Mouse (Mus musculus): ENCODE results near the gene Cdc14a. TPM values are rescaled to one million over a fixed set of nuclear protein-coding genes. Genes with fewer than 3 reads are reported as not detected.
"Not testable (repeated sequence)": the region's sequence is repeated elsewhere in the genome, so short reads cannot be mapped to it uniquely, and the experiment has no call there.

The Cdc14a gene
- polyA plus RNA-seq, 1 experiment from 2014 or later, result 8.3 TPM

- H3K9ac ChIP-seq, result no peak overlapping the region
- 56% methylated on average over 4 of the region's 4 CpGs for WGBS
- H3K4me1 ChIP-seq, result no peaks in the 10 kb centered on the region
- H3K4me2 ChIP-seq, result no peak overlapping the region
- no peak overlapping the region for H3K4me3 ChIP-seq
- H3K27me3 ChIP-seq, result no peaks in the 10 kb centered on the region
- no peaks in the 10 kb centered on the region for H3K36me3 ChIP-seq
- ATAC-seq (ENCODE audit: borderline replicate concordance, extremely low read depth, low FRiP score, low TSS enrichment), result no peak
- H3K9me3 ChIP-seq, result no peaks in the 10 kb centered on the region
- no peak overlapping the region for H3K27ac ChIP-seq
Measured at GRCm38 (mm10) chr3:116357180-116357579, 66.7 kb downstream of the Cdc14a start.

GRCm38 (mm10) chr3:116355026-116355788, 68.6 kb downstream of the Cdc14a start:
- no peak overlapping the region for H3K4me3 ChIP-seq
- 87% methylated on average over 15 of the region's 15 CpGs for WGBS
- no peak overlapping the region for H3K4me2 ChIP-seq
- no peaks in the 10 kb centered on the region for H3K4me1 ChIP-seq
- no peaks in the 10 kb centered on the region for H3K9me3 ChIP-seq
- no peak overlapping the region for H3K27ac ChIP-seq
- no peaks in the 10 kb centered on the region for H3K27me3 ChIP-seq
- H3K9ac ChIP-seq, result no peak overlapping the region
- no peaks in the 10 kb centered on the region for H3K36me3 ChIP-seq
- ATAC-seq (ENCODE audit: borderline replicate concordance, extremely low read depth, low FRiP score, low TSS enrichment), result no peak

- H3K4me2 ChIP-seq, result no peak overlapping the region
- no peak overlapping the region for H3K4me3 ChIP-seq
- no peaks in the 10 kb centered on the region for H3K27me3 ChIP-seq
- 61% methylated on average over 6 of the region's 6 CpGs for WGBS
- no peaks in the 10 kb centered on the region for H3K4me1 ChIP-seq
- no peak overlapping the region for H3K27ac ChIP-seq
- no peaks in the 10 kb centered on the region for H3K36me3 ChIP-seq
- H3K9me3 ChIP-seq, result no peaks in the 10 kb centered on the region
- H3K9ac ChIP-seq, result no peak overlapping the region
- no peak for ATAC-seq (ENCODE audit: borderline replicate concordance, extremely low read depth, low FRiP score, low TSS enrichment)
Measured at GRCm38 (mm10) chr3:116352486-116352885, 71.3 kb downstream of the Cdc14a start.

GRCm38 (mm10) chr3:116350389-116350967, 73.4 kb downstream of the Cdc14a start:
- no peaks in the 10 kb centered on the region for H3K9me3 ChIP-seq
- no peak overlapping the region for H3K4me2 ChIP-seq
- no peak overlapping the region for H3K4me3 ChIP-seq
- no peaks in the 10 kb centered on the region for H3K36me3 ChIP-seq
- H3K27me3 ChIP-seq, result no peaks in the 10 kb centered on the region
- H3K27ac ChIP-seq, result no peak overlapping the region
- H3K4me1 ChIP-seq, result no peaks in the 10 kb centered on the region
- ATAC-seq (ENCODE audit: borderline replicate concordance, extremely low read depth, low FRiP score, low TSS enrichment), result no peak
- WGBS, result 87% methylated on average over 6 of the region's 6 CpGs
- no peak overlapping the region for H3K9ac ChIP-seq

- H3K27me3 ChIP-seq; ATAC-seq (ENCODE audit: borderline replicate concordance, extremely low read depth, low FRiP score, low TSS enrichment): not testable (repeated sequence)
- 92% methylated on average over 29 of the region's 29 CpGs for WGBS
Measured at GRCm38 (mm10) chr3:116347571-116347970, 76.3 kb downstream of the Cdc14a start.

GRCm38 (mm10) chr3:116345245-116345644, 78.6 kb downstream of the Cdc14a start:
- Histone ChIP-seq H3K27me3 (no peaks in the 10 kb centered on the region), H3K4me3 (no peak overlapping the region), H3K9me3 (no peaks in the 10 kb centered on the region), H3K4me2 (no peak overlapping the region), H3K36me3 (no peaks in the 10 kb centered on the region), H3K9ac (no peak overlapping the region), H3K4me1 (peaks cover 5% of the 10 kb centered on the region; the same call in 1 of the 2 replicates), H3K27ac (no peak overlapping the region)
- no peak for ATAC-seq (ENCODE audit: borderline replicate concordance, extremely low read depth, low FRiP score, low TSS enrichment)
- WGBS, result 82% methylated on average over 11 of the region's 11 CpGs

More at GRCm38 (mm10) chr3:116347571-116347970, 76.3 kb downstream of the Cdc14a start:
- not testable (repeated sequence) for H3K36me3 ChIP-seq, H3K9me3 ChIP-seq, H3K4me3 ChIP-seq, H3K4me2 ChIP-seq, H3K9ac ChIP-seq, H3K27ac ChIP-seq, H3K4me1 ChIP-seq

GRCm38 (mm10) chr3:116342251-116342650, 81.6 kb downstream of the Cdc14a start:
- H3K27ac ChIP-seq, result no peak overlapping the region
- no peak overlapping the region for H3K4me2 ChIP-seq
- H3K27me3 ChIP-seq, result no peaks in the 10 kb centered on the region
- no peak overlapping the region for H3K4me3 ChIP-seq
- no peaks in the 10 kb centered on the region for H3K36me3 ChIP-seq
- H3K4me1 ChIP-seq, result peaks cover 5% of the 10 kb centered on the region; the same call in 1 of the 2 replicates
- no peak for ATAC-seq (ENCODE audit: borderline replicate concordance, extremely low read depth, low FRiP score, low TSS enrichment)
- H3K9me3 ChIP-seq, result no peaks in the 10 kb centered on the region
- H3K9ac ChIP-seq, result no peak overlapping the region
- 84% methylated on average over 5 of the region's 5 CpGs for WGBS

- no peak for ATAC-seq (ENCODE audit: borderline replicate concordance, extremely low read depth, low FRiP score, low TSS enrichment)
Measured at GRCm38 (mm10) chr3:116340950-116341624, 82.7 kb downstream of the Cdc14a start.

GRCm38 (mm10) chr3:116340281-116340680, 83.6 kb downstream of the Cdc14a start:
- peaks cover 5% of the 10 kb centered on the region; the same call in 1 of the 2 replicates for H3K4me1 ChIP-seq
- no peaks in the 10 kb centered on the region for H3K9me3 ChIP-seq
- ATAC-seq (ENCODE audit: borderline replicate concordance, extremely low read depth, low FRiP score, low TSS enrichment), result no peak
- H3K4me2 ChIP-seq, result no peak overlapping the region
- no peaks in the 10 kb centered on the region for H3K27me3 ChIP-seq
- WGBS, result 78% methylated on average over 8 of the region's 8 CpGs
- no peak overlapping the region for H3K27ac ChIP-seq
- no peak overlapping the region for H3K9ac ChIP-seq
- no peaks in the 10 kb centered on the region for H3K36me3 ChIP-seq
- no peak overlapping the region for H3K4me3 ChIP-seq

More at GRCm38 (mm10) chr3:116340950-116341624, 82.7 kb downstream of the Cdc14a start:
- WGBS, result 45% methylated on average over 19 of the region's 19 CpGs
- no peak overlapping the region for H3K27ac ChIP-seq
- peak overlapping the region; percentile 36; the same call in 1 of the 2 replicates for H3K4me2 ChIP-seq
- no peak overlapping the region for H3K9ac ChIP-seq
- no peaks in the 10 kb centered on the region for H3K27me3 ChIP-seq
- H3K9me3 ChIP-seq, result no peaks in the 10 kb centered on the region
- H3K36me3 ChIP-seq, result no peaks in the 10 kb centered on the region
- H3K4me3 ChIP-seq, result no peak overlapping the region
- peaks cover 5% of the 10 kb centered on the region; the same call in 1 of the 2 replicates for H3K4me1 ChIP-seq

- Histone ChIP-seq H3K9me3 (no peaks in the 10 kb centered on the region), H3K36me3 (no peaks in the 10 kb centered on the region), H3K4me1 (peaks cover 5% of the 10 kb centered on the region; the same call in 1 of the 2 replicates), H3K27ac (no peak overlapping the region), H3K4me2 (no peak overlapping the region), H3K4me3 (no peak overlapping the region), H3K9ac (no peak overlapping the region), H3K27me3 (no peaks in the 10 kb centered on the region)
- ATAC-seq (ENCODE audit: borderline replicate concordance, extremely low read depth, low FRiP score, low TSS enrichment), result no peak
- 72% methylated on average over 6 of the region's 6 CpGs for WGBS
Measured at GRCm38 (mm10) chr3:116338616-116339015, 85.2 kb downstream of the Cdc14a start.

- 91% methylated on average over 5 of the region's 5 CpGs for WGBS
- Histone ChIP-seq H3K27me3 (no peaks in the 10 kb centered on the region), H3K4me2 (no peak overlapping the region), H3K9ac (no peak overlapping the region), H3K4me3 (no peak overlapping the region), H3K4me1 (peaks cover 5% of the 10 kb centered on the region; the same call in 1 of the 2 replicates), H3K36me3 (no peaks in the 10 kb centered on the region), H3K9me3 (no peaks in the 10 kb centered on the region), H3K27ac (no peak overlapping the region)
- ATAC-seq (ENCODE audit: borderline replicate concordance, extremely low read depth, low FRiP score, low TSS enrichment), result no peak
Measured at GRCm38 (mm10) chr3:116337840-116338239, 86.0 kb downstream of the Cdc14a start.

GRCm38 (mm10) chr3:116335036-116335435, 88.8 kb downstream of the Cdc14a start:
- 82% methylated on average over 4 of the region's 4 CpGs for WGBS
- Histone ChIP-seq H3K4me3 (no peak overlapping the region), H3K36me3 (no peaks in the 10 kb centered on the region), H3K9ac (no peak overlapping the region), H3K27me3 (no peaks in the 10 kb centered on the region), H3K4me2 (no peak overlapping the region), H3K9me3 (no peaks in the 10 kb centered on the region), H3K4me1 (no peaks in the 10 kb centered on the region), H3K27ac (no peak overlapping the region)
- ATAC-seq (ENCODE audit: borderline replicate concordance, extremely low read depth, low FRiP score, low TSS enrichment), result no peak

Measured in lung, embryonic 15.5 days (tissue).